Mouse (Mus musculus) intestine, postnatal 0 days (tissue): Measurements from ENCODE around the gene Coq4. TPM values are rescaled to one million over a fixed set of nuclear protein-coding genes. Genes with fewer than 3 reads are reported as not detected.
A peak's percentile ranks its signal among the peaks of the same experiment; 100 is the strongest.

ENCODE experiments used
- ATAC-seq: fragments of 200-750 bp; cut with Nextera tagmentation; 2 replicates; pipeline ENCODE4 v1.8.0; 2017; ENCODE audit warnings: mild to moderate bottlenecking, moderate TSS enrichment, moderate library complexity
- H3K27ac ChIP-seq: fragments of 300-500 bp; sonication (generic); 2 replicates; pipeline ENCODE4 v1.5.1; 2014; ENCODE audit warnings: mild to moderate bottlenecking, low read depth, low read length, moderate library complexity
- H3K27me3 ChIP-seq: fragments of 300-500 bp; sonication (generic); replicated peaks from 2 replicates; pipeline ENCODE4 v1.6.1; 2014; ENCODE audit warnings: low read length, mixed read lengths; ENCODE audit not compliant: control insufficient read depth, insufficient read depth
- H3K36me3 ChIP-seq: fragments of 300-500 bp; sonication (generic); 2 replicates; pipeline ENCODE4 v1.6.1; 2014; ENCODE audit warnings: mild to moderate bottlenecking, moderate library complexity; ENCODE audit not compliant: control insufficient read depth, insufficient read depth
- H3K4me1 ChIP-seq: fragments of 300-500 bp; sonication (generic); replicated peaks from 2 replicates; pipeline ENCODE4 v1.6.1; 2014; ENCODE audit warnings: antibody characterized with exemption, low read length, mixed read lengths; ENCODE audit not compliant: control insufficient read depth, insufficient read depth
- H3K4me2 ChIP-seq: fragments of 300-500 bp; sonication (generic); replicated peaks from 2 replicates; pipeline ENCODE4 v1.6.1; 2014; ENCODE audit warnings: low read depth, mild to moderate bottlenecking, moderate library complexity
- H3K4me3 ChIP-seq: fragments of 300-500 bp; sonication (generic); 2 replicates; pipeline ENCODE4 v1.5.1; 2014; ENCODE audit warnings: low read depth, low read length
- H3K9ac ChIP-seq: fragments of 300-500 bp; sonication (generic); 2 replicates; pipeline ENCODE4 v1.6.1; 2014; ENCODE audit warnings: mild to moderate bottlenecking, low read depth, low read length
- H3K9me3 ChIP-seq: fragments of 300-500 bp; sonication (generic); 2 replicates; pipeline ENCODE4 v1.6.1; 2016; ENCODE audit warnings: mixed run types; ENCODE audit not compliant: control insufficient read depth
- CTCF ChIP-seq: sonication (generic); IDR thresholded peaks from 2 replicates; pipeline ENCODE4 v1.5.1; 2016; ENCODE audit warnings: low read depth, mild to moderate bottlenecking, control low read depth, antibody characterized with exemption, moderate library complexity
- WGBS: fragments of 180-500 bp; shearing (Covaris S2); extraction: QIAGEN DNeasy Blood & Tissue Kit; methylation state at CpG from one replicate; pipeline ENCODE4 v1.1.7; 2014; 5-methylcytosine and 5-hydroxymethylcytosine counted together
- polyA plus RNA-seq: library from polyadenylated mRNA; unstranded; fragments of >200 nt; fragmentation: Nextera tagmentation; extraction: Ambion mirVana; gene quantifications from 2 replicates; pipeline ENCODE4 v1.2.1, GENCODE M21; 2015

Gene Coq4
- polyA plus RNA-seq, 1 experiment from 2014 or later: 27.7 TPM

GRCm38 (mm10) chr2:29826926-29827708 lies 39.8 kb downstream of the Coq4 start:
- H3K27ac ChIP-seq: peak overlapping the region; percentile 90
- peak; percentile 94 for ATAC-seq
- H3K4me3 ChIP-seq: peak overlapping the region; percentile 99
- WGBS: under 1% methylated on average over 48 of the region's 48 CpGs
- H3K4me2 ChIP-seq: peak overlapping the region; percentile 81
- TF ChIP-seq CTCF: 0 out of 2 replicates have a peak, but pooled peaks have one; percentile 19
- no peaks in the 10 kb centered on the region for H3K36me3 ChIP-seq
- H3K4me1 ChIP-seq: no peaks in the 10 kb centered on the region
- no peaks in the 10 kb centered on the region for H3K9me3 ChIP-seq
- no peaks in the 10 kb centered on the region for H3K27me3 ChIP-seq
- H3K9ac ChIP-seq: peak overlapping the region; percentile 74

GRCm38 (mm10) chr2:29827709-29828024 lies 40.4 kb downstream of the Coq4 start:
- H3K9ac ChIP-seq: peak overlapping the region; percentile 74
- peaks cover 2% of the 10 kb centered on the region; the same call in 1 of the 2 replicates for H3K36me3 ChIP-seq
- H3K4me3 ChIP-seq: peak overlapping the region; percentile 99
- peak overlapping the region; percentile 81 for H3K4me2 ChIP-seq
- no peak for ATAC-seq
- WGBS: 2% methylated on average over 12 of the region's 12 CpGs
- no peak for TF ChIP-seq CTCF
- 0 out of 2 replicates have a peak overlapping the region, but pooled peaks have one; percentile 41 for H3K27ac ChIP-seq
- H3K4me1 ChIP-seq: no peaks in the 10 kb centered on the region
- no peaks in the 10 kb centered on the region for H3K9me3 ChIP-seq
- no peaks in the 10 kb centered on the region for H3K27me3 ChIP-seq

GRCm38 (mm10) chr2:29831106-29831505 lies 43.8 kb downstream of the Coq4 start:
- no peaks in the 10 kb centered on the region for H3K4me1 ChIP-seq
- WGBS: 93% methylated on average over 4 of the region's 4 CpGs
- TF ChIP-seq CTCF: no peak
- H3K27me3 ChIP-seq: no peaks in the 10 kb centered on the region
- no peak overlapping the region for H3K4me2 ChIP-seq
- H3K36me3 ChIP-seq: peaks cover 17% of the 10 kb centered on the region
- no peak for ATAC-seq
- H3K9ac ChIP-seq: no peak overlapping the region
- H3K9me3 ChIP-seq: no peaks in the 10 kb centered on the region
- no peak overlapping the region for H3K4me3 ChIP-seq
- H3K27ac ChIP-seq: no peak overlapping the region

GRCm38 (mm10) chr2:29833796-29834195 lies 46.5 kb downstream of the Coq4 start:
- no peak overlapping the region for H3K9ac ChIP-seq
- H3K4me3 ChIP-seq: no peak overlapping the region
- H3K27ac ChIP-seq: no peak overlapping the region
- H3K9me3 ChIP-seq: no peaks in the 10 kb centered on the region
- whole genome bisulfite sequencing: 91% methylated on average over 5 of the region's 5 CpGs
- peaks cover 20% of the 10 kb centered on the region for H3K36me3 ChIP-seq
- no peak for ATAC-seq
- TF ChIP-seq CTCF: no peak
- no peak overlapping the region for H3K4me2 ChIP-seq
- H3K27me3 ChIP-seq: no peaks in the 10 kb centered on the region
- H3K4me1 ChIP-seq: no peaks in the 10 kb centered on the region

- no peak for TF ChIP-seq CTCF
- ATAC-seq: peak; percentile 25; the same call in 1 of the 2 replicates
- peaks cover 30% of the 10 kb centered on the region for H3K36me3 ChIP-seq
- H3K9ac ChIP-seq: no peak overlapping the region
- 86% methylated on average over 2 of the region's 2 CpGs for WGBS
- H3K27ac ChIP-seq: no peak overlapping the region
- H3K4me1 ChIP-seq: no peaks in the 10 kb centered on the region
- H3K9me3 ChIP-seq: no peaks in the 10 kb centered on the region
- no peak overlapping the region for H3K4me2 ChIP-seq
- no peaks in the 10 kb centered on the region for H3K27me3 ChIP-seq
- H3K4me3 ChIP-seq: no peak overlapping the region
Observed at GRCm38 (mm10) chr2:29835391-29835899, 48.2 kb downstream of the Coq4 start.

- no peak overlapping the region for H3K27ac ChIP-seq
- 58% methylated on average over 4 of the region's 4 CpGs for WGBS
- no peaks in the 10 kb centered on the region for H3K9me3 ChIP-seq
- no peaks in the 10 kb centered on the region for H3K27me3 ChIP-seq
- H3K4me1 ChIP-seq: no peaks in the 10 kb centered on the region
- no peak overlapping the region for H3K4me2 ChIP-seq
- ATAC-seq: no peak
- H3K4me3 ChIP-seq: no peak overlapping the region
- TF ChIP-seq CTCF: no peak
- peaks cover 52% of the 10 kb centered on the region for H3K36me3 ChIP-seq
- H3K9ac ChIP-seq: no peak overlapping the region
Observed at GRCm38 (mm10) chr2:29839460-29839859, 52.2 kb downstream of the Coq4 start.
